Mouse (Mus musculus) large intestine, adult 2 months (tissue): Measurements from ENCODE around the gene Krt13. TPM values are rescaled to one million over a fixed set of nuclear protein-coding genes. Genes with fewer than 3 reads are reported as not detected.

Experiments used
- DNase-seq: peaks from one replicate; pipeline ENCODE4 v3.0.0-alpha.2; 2012; ENCODE audit warnings: low read depth, low spot score
- WGBS: fragments of 180-500 bp; shearing (Covaris S2); methylation state at CpG from one replicate; pipeline ENCODE4 v1.1.7; 2018; 5-methylcytosine and 5-hydroxymethylcytosine counted together
- polyA plus RNA-seq: library from polyadenylated mRNA; depleted of rRNA; stranded (reverse); fragments of >200 nt; gene quantifications from 2 replicates; pipeline ENCODE4 v1.2.3, GENCODE M21; 2012; rRNA removed

The Krt13 gene
- polyA plus RNA-seq, 1 experiment: 0.16 TPM

GRCm38 (mm10) chr11:100120331-100120730 is 1.0 kb downstream of the Krt13 start:
- WGBS: 71% methylated on average over 5 of the region's 5 CpGs
- DNase-seq: no peak

- DNase-seq: peak; percentile 68
- 45% methylated on average over 2 of the region's 2 CpGs for WGBS
Observed at GRCm38 (mm10) chr11:100113742-100114029, 7.7 kb downstream of the Krt13 start.

- WGBS: 55% methylated on average over 11 of the region's 11 CpGs
- no peak for DNase-seq
Observed at GRCm38 (mm10) chr11:100112935-100113741, 8.2 kb downstream of the Krt13 start.

GRCm38 (mm10) chr11:100105576-100106122 is 15.7 kb downstream of the Krt13 start, which contains the start of gene Krt36:
Krt36 (minus strand) TSS chr11:100105626.
- DNase-seq: no peak
- WGBS: 33% methylated on average over 6 of the region's 6 CpGs

GRCm38 (mm10) chr11:100102693-100103429 is 18.5 kb downstream of the Krt13 start:
- no peak for DNase-seq
- 76% methylated on average over 15 of the region's 15 CpGs for WGBS

GRCm38 (mm10) chr11:100100391-100100790 is 21.0 kb downstream of the Krt13 start:
- no peak for DNase-seq
- WGBS: 84% methylated on average over 4 of the region's 4 CpGs

GRCm38 (mm10) chr11:100097819-100098218 is 23.5 kb downstream of the Krt13 start:
- 61% methylated on average over 9 of the region's 9 CpGs for WGBS
- DNase-seq: no peak

- WGBS: 72% methylated on average over 9 of the region's 9 CpGs
- no peak for DNase-seq
Observed at GRCm38 (mm10) chr11:100096141-100096540, 25.2 kb downstream of the Krt13 start, which contains the start of gene Krt35. Krt35 (minus strand) TSS chr11:100096241.

GRCm38 (mm10) chr11:100088378-100089025 is 32.9 kb downstream of the Krt13 start:
- 31% methylated on average over 7 of the region's 7 CpGs for WGBS
- DNase-seq: no peak

- WGBS: 91% methylated on average over 10 of the region's 10 CpGs
- DNase-seq: no peak
Observed at GRCm38 (mm10) chr11:100087861-100088260, 33.5 kb downstream of the Krt13 start, which contains the start of gene Krt32. Krt32 (minus strand) TSS chr11:100088226.

- no peak for DNase-seq
- 56% methylated on average over 1 of the region's 1 CpGs for WGBS
Observed at GRCm38 (mm10) chr11:100073873-100074272, 47.5 kb downstream of the Krt13 start.

Other genes with a start within 250 kb of the Krt13 start
- not detected in 2 replicates for gene Krtap9-1, start 248.2 kb downstream of the Krt13 start, polyA plus RNA-seq
- gene Gm11567, start 242.4 kb downstream of the Krt13 start, polyA plus RNA-seq: not detected in 2 replicates
- gene Krtap31-1, start 213.6 kb downstream of the Krt13 start, polyA plus RNA-seq: not detected in 2 replicates
- not detected in 2 replicates for gene Gm11565, start 206.8 kb downstream of the Krt13 start, polyA plus RNA-seq
- gene Krtap31-2, start 185.3 kb downstream of the Krt13 start, polyA plus RNA-seq: not detected in 2 replicates
- not detected in 2 replicates for gene Krtap9-5, start 173.1 kb downstream of the Krt13 start, polyA plus RNA-seq
- gene Krtap29-1, start 142.5 kb downstream of the Krt13 start, polyA plus RNA-seq: not detected in 2 replicates
- not detected in 2 replicates for gene Krtap16-1, start 135.0 kb downstream of the Krt13 start, polyA plus RNA-seq
- not detected in 2 replicates for gene Krtap17-1, start 127.6 kb downstream of the Krt13 start, polyA plus RNA-seq
- not detected in 2 replicates for gene Krt33a, start 105.4 kb downstream of the Krt13 start, polyA plus RNA-seq
- not detected in 2 replicates for gene Krt33b, start 91.7 kb downstream of the Krt13 start, polyA plus RNA-seq
- gene Krt34, start 80.0 kb downstream of the Krt13 start, polyA plus RNA-seq: not detected in 2 replicates
- gene Krt31, start 71.0 kb downstream of the Krt13 start, polyA plus RNA-seq: 0.19 and 0.25 TPM in 2 replicates
- gene Krt32, start 33.3 kb downstream of the Krt13 start, polyA plus RNA-seq: 0.11 and 0.25 TPM in 2 replicates
- 0.12 and 0.55 TPM in 2 replicates for gene Krt35, start 25.3 kb downstream of the Krt13 start, polyA plus RNA-seq
- 0.11 TPM in 1 of 2 replicates, not detected in the other for gene Krt36, start 15.9 kb downstream of the Krt13 start, polyA plus RNA-seq
- 0.26 and 0.36 TPM in 2 replicates for gene Krt15, start 14.4 kb upstream of the Krt13 start, polyA plus RNA-seq
- 2,546 and 2,690 TPM in 2 replicates for gene Krt19, start 27.1 kb upstream of the Krt13 start, polyA plus RNA-seq
- gene Krt9, start 71.7 kb upstream of the Krt13 start, polyA plus RNA-seq: not detected in 2 replicates
- gene Krt14, start 86.0 kb upstream of the Krt13 start, polyA plus RNA-seq: 0.16 TPM in 1 of 2 replicates, not detected in the other
- 0.07 TPM in 2 replicates for gene Krt16, start 127.3 kb upstream of the Krt13 start, polyA plus RNA-seq
- 1.9 and 2.2 TPM in 2 replicates for gene Krt17, start 139.5 kb upstream of the Krt13 start, polyA plus RNA-seq
- gene Krt42, start 148.3 kb upstream of the Krt13 start, polyA plus RNA-seq: not detected in 2 replicates
- gene Eif1, start 198.3 kb upstream of the Krt13 start, polyA plus RNA-seq: 146 and 159 TPM in 2 replicates
- not detected in 2 replicates for gene Gast, start 212.8 kb upstream of the Krt13 start, polyA plus RNA-seq
- gene Hap1, start 234.6 kb upstream of the Krt13 start, polyA plus RNA-seq: 5.2 and 5.4 TPM in 2 replicates